Mouse (Mus musculus) layer of hippocampus, adult 18-20 months (tissue): ENCODE data around the gene Tomm40l. TPM values are rescaled to one million over a fixed set of nuclear protein-coding genes. Genes with fewer than 3 reads are reported as not detected.

Experiments used
- DNase-seq, 2 experiments: peaks; one replicate each; pipeline ENCODE4 v3.0.0; 2022; ENCODE audit warnings: low spot score in 2 of 2
- long read RNA-seq: library from polyadenylated mRNA; stranded (forward); transcript quantifications from one replicate; pipeline ENCODE4 v2.0.0, GENCODE M21; 2021
- total RNA-seq, 2 experiments: library from RNA; stranded (reverse); gene quantifications; 2 replicates each; pipeline ENCODE4 v1.2.3; 2021

Gene Tomm40l
- 10 to 100 TPM; 71.6 to 77.6 TPM for total RNA-seq
- long read RNA-seq, full-length matches to known transcripts, result 36 of 57 reads
- long read RNA-seq, partial matches to known transcripts, result 6 of 57 reads
- long read RNA-seq, other reads (novel, unspliced or antisense), result 15 of 57 reads

- DNase-seq, result peak; percentile 97 to 98
These were observed at the start of gene Tomm40l for GRCm38 (mm10) chr1:171222238-171223155. Gene Tomm40l (minus strand): TSS chr1:171222514.

GRCm38 (mm10) chr1:171272086-171272485 lies 49.8 kb upstream of the Tomm40l start:
- DNase-seq, result no peak

GRCm38 (mm10) chr1:171271622-171272021 lies 49.3 kb upstream of the Tomm40l start:
- DNase-seq, result no peak

GRCm38 (mm10) chr1:171271196-171271595 lies 48.9 kb upstream of the Tomm40l start:
- DNase-seq, result no peak

- no peak for DNase-seq
These were observed 48.2 kb upstream of the Tomm40l start for GRCm38 (mm10) chr1:171270573-171270900.

- DNase-seq, result peak; percentile 94 to 96
These were observed 47.7 kb upstream of the Tomm40l start, which contains the start of gene B4galt3 for GRCm38 (mm10) chr1:171269848-171270572. Gene B4galt3 (plus strand): TSS chr1:171270328.

GRCm38 (mm10) chr1:171268341-171268740 lies 46.0 kb upstream of the Tomm40l start:
- DNase-seq, result no peak

- DNase-seq, result no peak
These were observed 43.8 kb upstream of the Tomm40l start for GRCm38 (mm10) chr1:171265971-171266744.

GRCm38 (mm10) chr1:171263666-171264461 lies 41.5 kb upstream of the Tomm40l start:
- DNase-seq, result no peak

- DNase-seq, result peak; percentile 48 to 73
These were observed 40.9 kb upstream of the Tomm40l start for GRCm38 (mm10) chr1:171263185-171263611.

- DNase-seq, result peak; percentile 84 to 94
These were observed 40.3 kb upstream of the Tomm40l start for GRCm38 (mm10) chr1:171262594-171263130.

GRCm38 (mm10) chr1:171260316-171260715 lies 38.0 kb upstream of the Tomm40l start:
- DNase-seq, result no peak

GRCm38 (mm10) chr1:171258921-171259320 lies 36.6 kb upstream of the Tomm40l start:
- no peak for DNase-seq

- DNase-seq, result no peak
These were observed 35.5 kb upstream of the Tomm40l start for GRCm38 (mm10) chr1:171257781-171258180.

GRCm38 (mm10) chr1:171256937-171257548 lies 34.7 kb upstream of the Tomm40l start:
- peak; percentile 51 to 76 for DNase-seq

- DNase-seq, result no peak
These were observed 33.9 kb upstream of the Tomm40l start for GRCm38 (mm10) chr1:171256095-171256818.

GRCm38 (mm10) chr1:171252415-171252814 lies 30.1 kb upstream of the Tomm40l start:
- no peak for DNase-seq

GRCm38 (mm10) chr1:171251594-171252324 lies 29.4 kb upstream of the Tomm40l start:
- no peak for DNase-seq
